Mouse (Mus musculus): ENCODE measurements around the gene Gm20517. TPM values are rescaled to one million over a fixed set of nuclear protein-coding genes. Genes with fewer than 3 reads are reported as not detected.
"Not testable (repeated sequence)": the region's sequence is repeated elsewhere in the genome, so short reads cannot be mapped to it uniquely, and the experiment has no call there.

Gene Gm20517
- polyA plus RNA-seq, 1 experiment from 2014 or later = 1.6 TPM

GRCm38 (mm10) chr17:47595248-47596161 is 15.9 kb upstream of the Gm20517 start:
- Histone ChIP-seq H3K27ac (ENCODE audit: low read length) (peak overlapping the region; percentile 97), H3K4me2 (replicated peaks; ENCODE audit: low read depth, low read length) (peak overlapping the region; percentile 89), H3K9ac (replicated peaks; ENCODE audit: low read length) (peak overlapping the region; percentile 91), H3K27me3 (ENCODE audit: insufficient read depth, low read length) (no peaks in the 10 kb centered on the region), H3K9me3 (ENCODE audit: low read length) (no peaks in the 10 kb centered on the region), H3K36me3 (ENCODE audit: insufficient read depth, low read length) (peaks cover 20% of the 10 kb centered on the region), H3K4me1 (ENCODE audit: insufficient read depth, low read length) (peaks cover 53% of the 10 kb centered on the region), H3K4me3 (ENCODE audit: low read length) (peak overlapping the region; percentile 95)
- peak; percentile 80 for ATAC-seq (ENCODE audit: low FRiP score, low TSS enrichment)
- WGBS = under 1% methylated on average over 21 of the region's 21 CpGs

GRCm38 (mm10) chr17:47596162-47596838 is 15.1 kb upstream of the Gm20517 start:
- 26% methylated on average over 6 of the region's 6 CpGs for WGBS
- H3K27ac ChIP-seq (ENCODE audit: low read length) = peak overlapping the region; percentile 97
- H3K9me3 ChIP-seq (ENCODE audit: low read length) = no peaks in the 10 kb centered on the region
- no peaks in the 10 kb centered on the region for H3K27me3 ChIP-seq (ENCODE audit: insufficient read depth, low read length)
- peak overlapping the region; percentile 89 for H3K4me2 ChIP-seq (replicated peaks; ENCODE audit: low read depth, low read length)
- H3K9ac ChIP-seq (replicated peaks; ENCODE audit: low read length) = peak overlapping the region; percentile 91
- peak overlapping the region; percentile 95 for H3K4me3 ChIP-seq (ENCODE audit: low read length)
- peaks cover 25% of the 10 kb centered on the region for H3K36me3 ChIP-seq (ENCODE audit: insufficient read depth, low read length)
- ATAC-seq (ENCODE audit: low FRiP score, low TSS enrichment) = no peak
- H3K4me1 ChIP-seq (ENCODE audit: insufficient read depth, low read length) = peaks cover 53% of the 10 kb centered on the region

- Histone ChIP-seq H3K4me1 (ENCODE audit: insufficient read depth, low read length) (peaks cover 53% of the 10 kb centered on the region), H3K4me2 (replicated peaks; ENCODE audit: low read depth, low read length) (peak overlapping the region; percentile 89), H3K9me3 (ENCODE audit: low read length) (no peaks in the 10 kb centered on the region), H3K4me3 (ENCODE audit: low read length) (peak overlapping the region; percentile 95), H3K9ac (replicated peaks; ENCODE audit: low read length) (peak overlapping the region; percentile 91), H3K27me3 (ENCODE audit: insufficient read depth, low read length) (no peaks in the 10 kb centered on the region), H3K36me3 (ENCODE audit: insufficient read depth, low read length) (peaks cover 30% of the 10 kb centered on the region), H3K27ac (ENCODE audit: low read length) (peak overlapping the region; percentile 97)
- 65% methylated on average over 5 of the region's 5 CpGs for WGBS
- no peak for ATAC-seq (ENCODE audit: low FRiP score, low TSS enrichment)
Measured at GRCm38 (mm10) chr17:47596839-47597164, 14.6 kb upstream of the Gm20517 start.

GRCm38 (mm10) chr17:47597261-47597660 is 14.1 kb upstream of the Gm20517 start:
- H3K9me3 ChIP-seq (ENCODE audit: low read length) = no peaks in the 10 kb centered on the region
- ATAC-seq (ENCODE audit: low FRiP score, low TSS enrichment) = no peak
- no peaks in the 10 kb centered on the region for H3K27me3 ChIP-seq (ENCODE audit: insufficient read depth, low read length)
- H3K27ac ChIP-seq (ENCODE audit: low read length) = peak overlapping the region; percentile 97
- WGBS = 58% methylated on average over 13 of the region's 13 CpGs
- peaks cover 53% of the 10 kb centered on the region for H3K4me1 ChIP-seq (ENCODE audit: insufficient read depth, low read length)
- peak overlapping the region; percentile 89 for H3K4me2 ChIP-seq (replicated peaks; ENCODE audit: low read depth, low read length)
- peak overlapping the region; percentile 95; the same call in 1 of the 2 replicates for H3K4me3 ChIP-seq (ENCODE audit: low read length)
- H3K36me3 ChIP-seq (ENCODE audit: insufficient read depth, low read length) = peaks cover 35% of the 10 kb centered on the region
- peak overlapping the region; percentile 91; the same call in 1 of the 2 replicates for H3K9ac ChIP-seq (replicated peaks; ENCODE audit: low read length)

GRCm38 (mm10) chr17:47597838-47598579 is 13.4 kb upstream of the Gm20517 start:
- H3K4me2 ChIP-seq (replicated peaks; ENCODE audit: low read depth, low read length) = 0 out of 2 replicates have a peak overlapping the region, but pooled peaks have one; percentile 89

GRCm38 (mm10) chr17:47598580-47599304 is 12.6 kb upstream of the Gm20517 start:
- Histone ChIP-seq H3K36me3 (ENCODE audit: insufficient read depth, low read length) (peaks cover 44% of the 10 kb centered on the region), H3K27ac (ENCODE audit: low read length) (peak overlapping the region; percentile 13; the same call in 1 of the 2 replicates), H3K4me1 (ENCODE audit: insufficient read depth, low read length) (peaks cover 45% of the 10 kb centered on the region)
- not testable (repeated sequence) for H3K4me3 ChIP-seq (ENCODE audit: low read length); H3K27me3 ChIP-seq (ENCODE audit: insufficient read depth, low read length); ATAC-seq (ENCODE audit: low FRiP score, low TSS enrichment); H3K9ac ChIP-seq (replicated peaks; ENCODE audit: low read length); H3K4me2 ChIP-seq (replicated peaks; ENCODE audit: low read depth, low read length); H3K9me3 ChIP-seq (ENCODE audit: low read length)
- 70% methylated on average over 10 of the region's 10 CpGs for WGBS

More at GRCm38 (mm10) chr17:47597838-47598579, 13.4 kb upstream of the Gm20517 start:
- WGBS = 22% methylated on average over 10 of the region's 10 CpGs
- no peaks in the 10 kb centered on the region for H3K27me3 ChIP-seq (ENCODE audit: insufficient read depth, low read length)
- H3K9ac ChIP-seq (replicated peaks; ENCODE audit: low read length) = peak overlapping the region; percentile 91; the same call in 1 of the 2 replicates
- no peaks in the 10 kb centered on the region for H3K9me3 ChIP-seq (ENCODE audit: low read length)
- peaks cover 39% of the 10 kb centered on the region for H3K36me3 ChIP-seq (ENCODE audit: insufficient read depth, low read length)
- H3K4me1 ChIP-seq (ENCODE audit: insufficient read depth, low read length) = peaks cover 47% of the 10 kb centered on the region
- no peak for ATAC-seq (ENCODE audit: low FRiP score, low TSS enrichment)
- no peak overlapping the region for H3K4me3 ChIP-seq (ENCODE audit: low read length)
- peak overlapping the region; percentile 97 for H3K27ac ChIP-seq (ENCODE audit: low read length)

- WGBS = 71% methylated on average over 11 of the region's 11 CpGs
- H3K4me1 ChIP-seq (ENCODE audit: insufficient read depth, low read length) = peaks cover 45% of the 10 kb centered on the region
- no peak overlapping the region for H3K4me3 ChIP-seq (ENCODE audit: low read length)
- no peaks in the 10 kb centered on the region for H3K27me3 ChIP-seq (ENCODE audit: insufficient read depth, low read length)
- H3K9ac ChIP-seq (replicated peaks; ENCODE audit: low read length) = no peak overlapping the region
- H3K4me2 ChIP-seq (replicated peaks; ENCODE audit: low read depth, low read length) = no peak overlapping the region
- no peak for ATAC-seq (ENCODE audit: low FRiP score, low TSS enrichment)
- H3K36me3 ChIP-seq (ENCODE audit: insufficient read depth, low read length) = peaks cover 52% of the 10 kb centered on the region
- peak overlapping the region; percentile 75 for H3K27ac ChIP-seq (ENCODE audit: low read length)
- no peaks in the 10 kb centered on the region for H3K9me3 ChIP-seq (ENCODE audit: low read length)
Measured at GRCm38 (mm10) chr17:47599511-47600297, 11.7 kb upstream of the Gm20517 start.

- no peak for ATAC-seq (ENCODE audit: low FRiP score, low TSS enrichment)
- no peak overlapping the region for H3K9ac ChIP-seq (replicated peaks; ENCODE audit: low read length)
- peaks cover 62% of the 10 kb centered on the region for H3K36me3 ChIP-seq (ENCODE audit: insufficient read depth, low read length)
- H3K27ac ChIP-seq (ENCODE audit: low read length) = no peak overlapping the region
- H3K27me3 ChIP-seq (ENCODE audit: insufficient read depth, low read length) = no peaks in the 10 kb centered on the region
- H3K4me2 ChIP-seq (replicated peaks; ENCODE audit: low read depth, low read length) = no peak overlapping the region
- WGBS = 82% methylated on average over 13 of the region's 13 CpGs
- no peaks in the 10 kb centered on the region for H3K9me3 ChIP-seq (ENCODE audit: low read length)
- H3K4me1 ChIP-seq (ENCODE audit: insufficient read depth, low read length) = peaks cover 35% of the 10 kb centered on the region
- no peak overlapping the region for H3K4me3 ChIP-seq (ENCODE audit: low read length)
Measured at GRCm38 (mm10) chr17:47600601-47601388, 10.6 kb upstream of the Gm20517 start.
